Mouse (Mus musculus) hindbrain, embryonic 16.5 days (tissue): ENCODE measurements at regions not wholly inside any gene's neighbourhood (a gene's known extent, or its start where the extent isn't known, plus 50 kb on each side); places are given as distances from the start of the nearest gene placed in this dataset.
"Not testable (repeated sequence)": the region's sequence is repeated elsewhere in the genome, so short reads cannot be mapped to it uniquely, and the experiment has no call there.

Source experiments
- ATAC-seq: fragments of 200-750 bp; cut with Nextera tagmentation; 2 replicates; pipeline ENCODE4 v1.8.0; 2017; ENCODE audit warnings: moderate TSS enrichment, moderate library complexity
- H3K27ac ChIP-seq: fragments of 300-500 bp; sonication (generic); 2 replicates; pipeline ENCODE4 v1.5.1; 2014; ENCODE audit warnings: low read depth, mild to moderate bottlenecking, control low read depth, low read length, moderate library complexity
- H3K27me3 ChIP-seq: fragments of 300-500 bp; sonication (generic); replicated peaks from 2 replicates; pipeline ENCODE4 v1.6.1; 2014; ENCODE audit warnings: low read length; ENCODE audit not compliant: control insufficient read depth, insufficient read depth
- H3K36me3 ChIP-seq: fragments of 300-500 bp; sonication (generic); 2 replicates; pipeline ENCODE4 v1.6.1; 2014; ENCODE audit warnings: mild to moderate bottlenecking, low read length, moderate library complexity, mixed read lengths; ENCODE audit not compliant: control insufficient read depth, insufficient read depth
- H3K4me1 ChIP-seq: fragments of 300-500 bp; sonication (generic); 2 replicates; pipeline ENCODE4 v1.6.1; 2014; ENCODE audit warnings: low read depth, low read length; ENCODE audit not compliant: control insufficient read depth, insufficient read depth
- H3K4me2 ChIP-seq: fragments of 300-500 bp; sonication (generic); 2 replicates; pipeline ENCODE4 v1.6.1; 2014; ENCODE audit warnings: mild to moderate bottlenecking, low read length, control low read depth, moderate library complexity
- H3K4me3 ChIP-seq: fragments of 300-500 bp; sonication (generic); 2 replicates; pipeline ENCODE4 v1.5.1; 2014; ENCODE audit warnings: mild to moderate bottlenecking, low read length, control low read depth, moderate library complexity
- H3K9ac ChIP-seq: fragments of 300-500 bp; sonication (generic); 2 replicates; pipeline ENCODE4 v1.6.1; 2014; ENCODE audit warnings: low read depth, mild to moderate bottlenecking, control low read depth, low read length, moderate library complexity
- H3K9me3 ChIP-seq: fragments of 300-500 bp; sonication (generic); 2 replicates; pipeline ENCODE4 v1.6.1; 2014; ENCODE audit warnings: mild to moderate bottlenecking, low read length, moderate library complexity; ENCODE audit not compliant: control insufficient read depth
- WGBS: fragments of 180-500 bp; shearing (Covaris S2); extraction: QIAGEN DNeasy Blood & Tissue Kit; methylation state at CpG from one replicate; pipeline ENCODE4 v1.1.7; 2014; 5-methylcytosine and 5-hydroxymethylcytosine counted together

GRCm38 (mm10) chr2:55182416-55182815 is 253.4 kb upstream of the Kcnj3 start:
- Histone ChIP-seq H3K4me2 (no peak overlapping the region), H3K9ac (no peak overlapping the region), H3K4me1 (no peaks in the 10 kb centered on the region), H3K4me3 (no peak overlapping the region), H3K9me3 (no peaks in the 10 kb centered on the region), H3K27ac (no peak overlapping the region), H3K36me3 (no peaks in the 10 kb centered on the region), H3K27me3 (no peaks in the 10 kb centered on the region)
- WGBS: 69% methylated on average over 2 of the region's 2 CpGs
- no peak for ATAC-seq

GRCm38 (mm10) chr2:55206891-55207290 is 228.9 kb upstream of the Kcnj3 start:
- no peaks in the 10 kb centered on the region for H3K4me1 ChIP-seq
- WGBS: 87% methylated on average over 1 of the region's 1 CpGs
- H3K4me3 ChIP-seq: no peak overlapping the region

GRCm38 (mm10) chr2:55208620-55209019 is 227.2 kb upstream of the Kcnj3 start:
- no peak for ATAC-seq
- no peaks in the 10 kb centered on the region for H3K4me1 ChIP-seq
- no peak overlapping the region for H3K4me2 ChIP-seq
- H3K27me3 ChIP-seq: no peaks in the 10 kb centered on the region
- H3K4me3 ChIP-seq: no peak overlapping the region
- H3K36me3 ChIP-seq: no peaks in the 10 kb centered on the region
- no peaks in the 10 kb centered on the region for H3K9me3 ChIP-seq
- H3K27ac ChIP-seq: no peak overlapping the region
- no peak overlapping the region for H3K9ac ChIP-seq
- 86% methylated on average over 2 of the region's 2 CpGs for WGBS

More at GRCm38 (mm10) chr2:55206891-55207290, 228.9 kb upstream of the Kcnj3 start:
- no peak overlapping the region for H3K4me2 ChIP-seq
- no peaks in the 10 kb centered on the region for H3K9me3 ChIP-seq
- no peaks in the 10 kb centered on the region for H3K36me3 ChIP-seq
- no peak overlapping the region for H3K9ac ChIP-seq
- H3K27ac ChIP-seq: no peak overlapping the region
- ATAC-seq: no peak
- no peaks in the 10 kb centered on the region for H3K27me3 ChIP-seq

- no peaks in the 10 kb centered on the region for H3K4me1 ChIP-seq
- H3K9ac ChIP-seq: no peak overlapping the region
- no peaks in the 10 kb centered on the region for H3K36me3 ChIP-seq
- no peak for ATAC-seq
- no peak overlapping the region for H3K4me3 ChIP-seq
- H3K27me3 ChIP-seq: no peaks in the 10 kb centered on the region
- no peak overlapping the region for H3K27ac ChIP-seq
- H3K9me3 ChIP-seq: no peaks in the 10 kb centered on the region
- 54% methylated on average over 3 of the region's 3 CpGs for WGBS
- no peak overlapping the region for H3K4me2 ChIP-seq
Measured at GRCm38 (mm10) chr2:55209848-55210390, 225.9 kb upstream of the Kcnj3 start.

- H3K9ac ChIP-seq: no peak overlapping the region
- no peak for ATAC-seq
- 94% methylated on average over 2 of the region's 2 CpGs for WGBS
- no peak overlapping the region for H3K4me2 ChIP-seq
- H3K4me3 ChIP-seq: no peak overlapping the region
- no peak overlapping the region for H3K27ac ChIP-seq
- no peaks in the 10 kb centered on the region for H3K27me3 ChIP-seq
- no peaks in the 10 kb centered on the region for H3K36me3 ChIP-seq
- H3K9me3 ChIP-seq: no peaks in the 10 kb centered on the region
- no peaks in the 10 kb centered on the region for H3K4me1 ChIP-seq
Measured at GRCm38 (mm10) chr2:55211281-55211680, 224.5 kb upstream of the Kcnj3 start.

- ATAC-seq: no peak
- WGBS: 72% methylated on average over 2 of the region's 2 CpGs
Measured at GRCm38 (mm10) chr2:55222046-55222445, 213.7 kb upstream of the Kcnj3 start.

GRCm38 (mm10) chr2:55222741-55223140 is 213.0 kb upstream of the Kcnj3 start:
- not testable (repeated sequence) for H3K36me3 ChIP-seq, H3K27ac ChIP-seq, H3K9me3 ChIP-seq, H3K4me3 ChIP-seq, H3K4me2 ChIP-seq, H3K9ac ChIP-seq, ATAC-seq, H3K27me3 ChIP-seq, H3K4me1 ChIP-seq
- WGBS: 89% methylated on average over 5 of the region's 5 CpGs

More at GRCm38 (mm10) chr2:55222046-55222445, 213.7 kb upstream of the Kcnj3 start:
- no peak overlapping the region for H3K9ac ChIP-seq
- H3K27ac ChIP-seq: no peak overlapping the region
- H3K4me2 ChIP-seq: no peak overlapping the region
- no peaks in the 10 kb centered on the region for H3K36me3 ChIP-seq
- no peak overlapping the region for H3K4me3 ChIP-seq
- H3K4me1 ChIP-seq: no peaks in the 10 kb centered on the region
- H3K9me3 ChIP-seq: no peaks in the 10 kb centered on the region
- no peaks in the 10 kb centered on the region for H3K27me3 ChIP-seq

- no peaks in the 10 kb centered on the region for H3K27me3 ChIP-seq
- ATAC-seq: no peak
- no peak overlapping the region for H3K4me2 ChIP-seq
- 41% methylated on average over 7 of the region's 7 CpGs for WGBS
- H3K4me1 ChIP-seq: no peaks in the 10 kb centered on the region
- H3K27ac ChIP-seq: no peak overlapping the region
- H3K4me3 ChIP-seq: no peak overlapping the region
- no peaks in the 10 kb centered on the region for H3K9me3 ChIP-seq
- H3K9ac ChIP-seq: no peak overlapping the region
- no peaks in the 10 kb centered on the region for H3K36me3 ChIP-seq
Measured at GRCm38 (mm10) chr2:55228131-55228797, 207.5 kb upstream of the Kcnj3 start.

GRCm38 (mm10) chr2:55231841-55232240 is 203.9 kb upstream of the Kcnj3 start:
- no peak overlapping the region for H3K4me2 ChIP-seq
- no peak overlapping the region for H3K9ac ChIP-seq
- H3K9me3 ChIP-seq: no peaks in the 10 kb centered on the region
- no peak overlapping the region for H3K4me3 ChIP-seq
- no peaks in the 10 kb centered on the region for H3K4me1 ChIP-seq
- no peaks in the 10 kb centered on the region for H3K27me3 ChIP-seq
- no peak for ATAC-seq
- H3K27ac ChIP-seq: no peak overlapping the region
- H3K36me3 ChIP-seq: no peaks in the 10 kb centered on the region
- 67% methylated on average over 2 of the region's 2 CpGs for WGBS
